Mouse (Mus musculus): ENCODE measurements around the gene Dip2c.

GRCm38 (mm10) chr13:9669246-9669645 is 392.9 kb downstream of the Dip2c start:
- TF ChIP-seq CTCF (IDR thresholded peaks at IDR 0.05 in 2 of 3, conservative IDR thresholded peaks at IDR 0.05 in 1 of 3; ENCODE audit: control insufficient read depth in 1 of 3, insufficient read depth in 1 of 3, low read depth in 2 of 3, low read length in 3 of 3, poor library complexity in 1 of 3, severe bottlenecking in 1 of 3) (no peak), GATA1 (IDR thresholded peaks at IDR 0.05; ENCODE audit: low read depth, low read length) (no peak), ZC3H11A (IDR thresholded peaks at IDR 0.05; ENCODE audit: low read depth, low read length) (no peak), ZMIZ1 (IDR thresholded peaks at IDR 0.05; ENCODE audit: low read depth, low read length) (no peak), NELFE (IDR thresholded peaks at IDR 0.05; ENCODE audit: low read depth, low read length) (no peak), HCFC1 (IDR thresholded peaks at IDR 0.05; ENCODE audit: low read depth, low read length) (no peak), POLR2A (IDR thresholded peaks at IDR 0.05; ENCODE audit: control insufficient read depth in 1 of 2, insufficient read depth in 1 of 2, low read depth in 1 of 2, low read length in 2 of 2, poor library complexity in 1 of 2) (no peak), RCOR1 (IDR thresholded peaks at IDR 0.05; ENCODE audit: low read depth, low read length) (no peak), MXI1 (IDR thresholded peaks at IDR 0.05; ENCODE audit: low read depth, low read length) (no peak), RAD21 (IDR thresholded peaks at IDR 0.05; ENCODE audit: low read depth, low read length) (no peak), UBTF (IDR thresholded peaks at IDR 0.05; ENCODE audit: borderline replicate concordance, insufficient read depth, low read depth, low read length) (no peak)
